Mouse (Mus musculus) MEL (cell line): ENCODE measurements at regions not wholly inside any gene's neighbourhood (a gene's known extent, or its start where the extent isn't known, plus 50 kb on each side); places are given as distances from the start of the nearest gene placed in this dataset.

Experiments used
- CTCF ChIP-seq, 3 experiments: IDR thresholded peaks in 2 of 3; conservative IDR thresholded peaks in 1 of 3; 2 replicates each; pipeline ENCODE4 v1.5.1; 2011 to 2012; ENCODE audit warnings: low read length in 3 of 3, low read depth in 2 of 3, mild to moderate bottlenecking in 2 of 3, improper control_type of control experiment in 1 of 3, inconsistent platforms in 1 of 3, mixed read lengths in 1 of 3, moderate library complexity in 1 of 3; ENCODE audit not compliant: control insufficient read depth in 1 of 3, insufficient read depth in 1 of 3, poor library complexity in 1 of 3, severe bottlenecking in 1 of 3
- ZC3H11A ChIP-seq: IDR thresholded peaks from 2 replicates; pipeline ENCODE4 v1.6.1; 2012; ENCODE audit warnings: low read depth, mild to moderate bottlenecking, inconsistent platforms, low read length, improper control_type of control experiment

DNA sequence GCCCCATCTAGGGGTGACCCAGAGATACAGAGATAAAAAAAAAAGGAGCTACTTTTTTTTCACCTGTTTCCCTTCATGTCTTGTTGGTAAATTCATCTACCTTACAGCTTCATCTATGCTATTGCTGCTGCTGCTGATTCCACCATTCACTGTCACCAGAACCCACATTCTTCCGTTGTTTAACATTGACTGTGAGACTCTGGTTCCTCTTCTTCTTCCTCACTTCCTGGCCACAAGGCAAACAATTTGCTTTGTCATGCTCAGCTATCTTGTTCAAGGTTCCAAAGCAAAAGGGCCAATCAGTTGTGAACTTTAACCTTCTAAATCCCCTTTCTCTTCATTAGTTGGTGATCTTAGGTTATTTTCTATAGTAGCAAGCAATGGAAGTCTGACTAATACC lies 335.8 kb upstream of the Galnt5 start:
- TF ChIP-seq CTCF (IDR thresholded peaks at IDR 0.05 in 2 of 3, conservative IDR thresholded peaks at IDR 0.05 in 1 of 3; ENCODE audit: control insufficient read depth in 1 of 3, insufficient read depth in 1 of 3, low read depth in 2 of 3, low read length in 3 of 3, poor library complexity in 1 of 3, severe bottlenecking in 1 of 3), result no peak
- no peak for TF ChIP-seq ZC3H11A
